ENCODE assay signal across 20 mouse cellular contexts in genomic region chr11:32505091-32505739, GRCm38 (mm10). TPM values are rescaled to one million over a fixed set of nuclear protein-coding genes. Genes with fewer than 3 reads are reported as not detected.
DNase-seq lines count a peak whose midpoint lies in the region; ATAC-seq and TF ChIP-seq lines count a peak whose summit lies in the region.
"Had no signal": no experiment of that assay in that cellular context is flagged by ENCODE, and none has a peak within 500 bp of the region (broad histone marks: within the 10 kb centered on the region; RNA-seq: fewer than 3 reads in every experiment).

No protein-coding gene starts in this region.

- TF ChIP-seq POLR2A in spleen, adult 2 months (IDR thresholded peaks at IDR 0.05; ENCODE audit: low read depth, low read length), result no peak

- 65% methylated on average over 7 of the region's 7 CpGs for WGBS in heart, embryonic 10.5 days
- WGBS in kidney, postnatal 0 days, result 53% methylated on average over 7 of the region's 7 CpGs
- WGBS in kidney, embryonic 16.5 days, result 49% methylated on average over 7 of the region's 7 CpGs
- 49% methylated on average over 7 of the region's 7 CpGs for WGBS in spleen, adult 2 months

- peak; percentile 83 for DNase-seq in heart, adult 11 months
- no peak for DNase-seq in heart, embryonic 10.5 days (ENCODE audit: low spot score)
- DNase-seq in kidney, postnatal 0 days (ENCODE audit: low spot score), result peak; percentile 40
- DNase-seq in spleen, adult 2 months (ENCODE audit: low read depth in 1 of 2, low spot score in 2 of 2), result no peak
- DNase-seq in spleen, postnatal 14 days (ENCODE audit: low spot score in 2 of 2), result no peak
- DNase-seq in layer of hippocampus, adult 18-20 months (ENCODE audit: low spot score in 2 of 2), result no peak
- DNase-seq in adrenal gland, postnatal 10 days, result no peak
- DNase-seq: adrenal gland, postnatal 14 days; cerebellum, postnatal 14 days; gastrocnemius, postnatal 10 days; thymus, postnatal 36 days had no signal

- H3K4me3 ChIP-seq in heart, embryonic 10.5 days, result no peak overlapping the region
- no peak overlapping the region for H3K4me3 ChIP-seq in kidney, postnatal 0 days (replicated peaks; ENCODE audit: low read depth, low read length)
- no peak overlapping the region for H3K4me3 ChIP-seq in kidney, embryonic 16.5 days (ENCODE audit: low read length)
- no peak overlapping the region for H3K4me3 ChIP-seq in spleen, adult 2 months (ENCODE audit: extremely low read depth, insufficient read depth, insufficient read length)
- H3K4me3 ChIP-seq: forebrain, embryonic 10.5 days; hindbrain, embryonic 12.5 days; neural tube, embryonic 13.5 days had no signal

- H3K4me2 ChIP-seq in kidney, postnatal 0 days (ENCODE audit: low read length), result no peak overlapping the region
- H3K4me2 ChIP-seq in kidney, embryonic 16.5 days (replicated peaks; ENCODE audit: low read depth, low read length), result no peak overlapping the region
- H3K4me2 ChIP-seq: hindbrain, embryonic 12.5 days; neural tube, embryonic 13.5 days had no signal

- ATAC-seq in kidney, postnatal 0 days (replicated peaks; ENCODE audit: low FRiP score, low read depth), result no peak
- no peak for ATAC-seq in kidney, embryonic 16.5 days (ENCODE audit: low FRiP score, low TSS enrichment)
- ATAC-seq: intestine, postnatal 0 days had no signal

- H3K9me3 ChIP-seq in heart, embryonic 10.5 days, result no peaks in the 10 kb centered on the region
- no peaks in the 10 kb centered on the region for H3K9me3 ChIP-seq in kidney, postnatal 0 days (replicated peaks; ENCODE audit: low read length)
- no peaks in the 10 kb centered on the region for H3K9me3 ChIP-seq in kidney, embryonic 16.5 days (ENCODE audit: low read length)
- H3K9me3 ChIP-seq: forebrain, embryonic 10.5 days; G1E; hindbrain, embryonic 12.5 days; neural tube, embryonic 13.5 days had no signal

- H3K27ac ChIP-seq in heart, embryonic 10.5 days, result no peak overlapping the region
- no peak overlapping the region for H3K27ac ChIP-seq in kidney, postnatal 0 days
- H3K27ac ChIP-seq in kidney, embryonic 16.5 days (ENCODE audit: low read length), result no peak overlapping the region
- H3K27ac ChIP-seq in spleen, adult 2 months (ENCODE audit: insufficient read depth, low read length), result peak overlapping the region; percentile 27; the same call in 1 of the 2 replicates
- H3K27ac ChIP-seq: forebrain, embryonic 10.5 days; hindbrain, embryonic 12.5 days; neural tube, embryonic 13.5 days; stomach, postnatal 0 days had no signal

- 0 out of 2 replicates have a peak, but pooled peaks cover 7% of the 10 kb centered on the region for H3K4me1 ChIP-seq in heart, embryonic 10.5 days
- H3K4me1 ChIP-seq in kidney, postnatal 0 days (replicated peaks; ENCODE audit: insufficient read depth, low read length), result no peaks in the 10 kb centered on the region
- no peaks in the 10 kb centered on the region for H3K4me1 ChIP-seq in kidney, embryonic 16.5 days (ENCODE audit: insufficient read depth, low read length)
- peaks cover 2% of the 10 kb centered on the region; the same call in 1 of the 2 replicates for H3K4me1 ChIP-seq in spleen, adult 2 months (ENCODE audit: control insufficient read depth, insufficient read depth, insufficient read length)
- H3K4me1 ChIP-seq: forebrain, embryonic 10.5 days; hindbrain, embryonic 12.5 days; neural tube, embryonic 13.5 days had no signal

- H3K36me3 ChIP-seq in heart, embryonic 10.5 days, result peaks cover 17% of the 10 kb centered on the region
- no peaks in the 10 kb centered on the region for H3K36me3 ChIP-seq in kidney, postnatal 0 days (ENCODE audit: insufficient read depth, low read length)
- H3K36me3 ChIP-seq in kidney, embryonic 16.5 days (ENCODE audit: insufficient read depth, low read length), result 0 out of 2 replicates have a peak, but pooled peaks cover 6% of the 10 kb centered on the region
- H3K36me3 ChIP-seq in spleen, adult 2 months (ENCODE audit: control insufficient read depth, insufficient read depth, low read length), result no peaks in the 10 kb centered on the region
- H3K36me3 ChIP-seq: G1E had no signal

- TF ChIP-seq CTCF in kidney, postnatal 0 days (IDR thresholded peaks at IDR 0.05; ENCODE audit: low read depth), result no peak
- no peak for TF ChIP-seq CTCF in spleen, adult 2 months (IDR thresholded peaks at IDR 0.05; ENCODE audit: extremely low read depth, insufficient read depth, insufficient read length, insufficient replicate concordance)

- H3K9ac ChIP-seq in kidney, postnatal 0 days (ENCODE audit: low read depth, low read length), result no peak overlapping the region
- no peak overlapping the region for H3K9ac ChIP-seq in kidney, embryonic 16.5 days (replicated peaks; ENCODE audit: low read length)
- H3K9ac ChIP-seq: hindbrain, embryonic 12.5 days; neural tube, embryonic 13.5 days had no signal

- H3K27me3 ChIP-seq in heart, embryonic 10.5 days (ENCODE audit: insufficient read depth, poor library complexity, severe bottlenecking), result no peaks in the 10 kb centered on the region
- H3K27me3 ChIP-seq in kidney, postnatal 0 days (ENCODE audit: insufficient read depth, low read length), result no peaks in the 10 kb centered on the region
- H3K27me3 ChIP-seq in kidney, embryonic 16.5 days (ENCODE audit: insufficient read depth, low read length), result no peaks in the 10 kb centered on the region
- no peaks in the 10 kb centered on the region for H3K27me3 ChIP-seq in spleen, adult 2 months (ENCODE audit: control insufficient read depth, insufficient read depth, low read length)
- H3K27me3 ChIP-seq: hindbrain, embryonic 12.5 days; neural tube, embryonic 13.5 days had no signal

RNA-seq across cellular contexts. Expression of gene Efcab9, which starts 26.7 kb away (rescaled TPM):
- 0.36 TPM in 1 of 2 replicates, not detected in the other for polyA plus RNA-seq in heart, embryonic 10.5 days (2016; fragmentation: Nextera tagmentation; extraction: Ambion mirVana)
- polyA plus RNA-seq in kidney, postnatal 0 days (2015; fragmentation: Nextera tagmentation; extraction: Ambion mirVana), result 0.49 TPM in 1 of 2 replicates, not detected in the other
- polyA plus RNA-seq in kidney, embryonic 16.5 days (2015; fragmentation: Nextera tagmentation; extraction: Ambion mirVana), result 0.47 and 0.68 TPM in 2 replicates
- polyA plus RNA-seq in spleen, adult 2 months (2012; rRNA removed), result 0.16 and 0.54 TPM in 2 replicates
- 1 to 10 TPM; 2.6 to 2.9 TPM for total RNA-seq in layer of hippocampus, adult 18-20 months (2021)
- 1 to 10 TPM in 1 of 2 experiments, under 1 TPM in 1; 0.93 to 1.2 TPM for total RNA-seq in adrenal gland, postnatal 10 days (2021)
- total RNA-seq: adrenal gland, postnatal 14 days; midbrain, postnatal 0 days had no signal
- polyA plus RNA-seq: G1E; hindbrain, embryonic 12.5 days; midbrain, postnatal 0 days; small intestine, adult 2 months had no signal

RNA-seq across cellular contexts. Expression of gene Stk10, which starts 27.9 kb away (rescaled TPM):
- 2.3 and 2.8 TPM in 2 replicates for polyA plus RNA-seq in heart, embryonic 10.5 days (2016; fragmentation: Nextera tagmentation; extraction: Ambion mirVana)
- 2.3 and 2.4 TPM in 2 replicates for polyA plus RNA-seq in kidney, postnatal 0 days (2015; fragmentation: Nextera tagmentation; extraction: Ambion mirVana)
- 5.6 and 6.5 TPM in 2 replicates for polyA plus RNA-seq in kidney, embryonic 16.5 days (2015; fragmentation: Nextera tagmentation; extraction: Ambion mirVana)
- polyA plus RNA-seq in spleen, adult 2 months (2012; rRNA removed), result 82.8 and 87.0 TPM in 2 replicates
- 1 to 10 TPM; 7.6 to 8.0 TPM for total RNA-seq in layer of hippocampus, adult 18-20 months (2021)
- total RNA-seq in adrenal gland, postnatal 10 days (2021), result 10 to 100 TPM; 11.9 to 15.1 TPM

RNA-seq across cellular contexts. Expression of gene Ubtd2, which starts 50.0 kb away (rescaled TPM):
- polyA plus RNA-seq in heart, embryonic 10.5 days (2016; fragmentation: Nextera tagmentation; extraction: Ambion mirVana), result 31.2 and 46.7 TPM in 2 replicates
- polyA plus RNA-seq in kidney, postnatal 0 days (2015; fragmentation: Nextera tagmentation; extraction: Ambion mirVana), result 28.8 TPM in 2 replicates
- polyA plus RNA-seq in kidney, embryonic 16.5 days (2015; fragmentation: Nextera tagmentation; extraction: Ambion mirVana), result 45.1 and 45.6 TPM in 2 replicates
- 2.4 and 3.1 TPM in 2 replicates for polyA plus RNA-seq in spleen, adult 2 months (2012; rRNA removed)
- 10 to 100 TPM; 27.4 to 31.3 TPM for total RNA-seq in layer of hippocampus, adult 18-20 months (2021)
- 10 to 100 TPM; 19.0 to 21.0 TPM for total RNA-seq in adrenal gland, postnatal 10 days (2021)

Comparison
In these comparisons a context has a peak if more than half of its experiments do, and no peak if none do; other contexts are left out.
1. DNase-seq: peak in heart, adult 11 months (single experiment) and kidney, postnatal 0 days (single experiment); none in heart, embryonic 10.5 days (single experiment), spleen, adult 2 months (0 of 2), spleen, postnatal 14 days (0 of 2), layer of hippocampus, adult 18-20 months (0 of 2) and adrenal gland, postnatal 10 days (single experiment).
2. RNA of gene Stk10, which starts 27.9 kb away (polyA plus RNA-seq): 82.8 to 87.0 TPM in spleen, adult 2 months; 5.6 to 6.5 TPM in kidney, embryonic 16.5 days, 2.3 to 2.8 TPM in heart, embryonic 10.5 days and 2.3 to 2.4 TPM in kidney, postnatal 0 days; every median in the first group is over 10 times any median in the second.